Mouse (Mus musculus): ENCODE data around the gene Sgpp2. TPM values are rescaled to one million over a fixed set of nuclear protein-coding genes. Genes with fewer than 3 reads are reported as not detected.

The Sgpp2 gene
- polyA plus RNA-seq, 1 experiment from 2014 or later: 0.56 TPM

- H3K4me3 ChIP-seq (ENCODE audit: low read depth, low read length): no peak overlapping the region
- H3K27me3 ChIP-seq (replicated peaks; ENCODE audit: control insufficient read depth, insufficient read depth, low read length): peaks cover 51% of the 10 kb centered on the region
- H3K27ac ChIP-seq (ENCODE audit: low read depth, low read length): no peak overlapping the region
- H3K4me2 ChIP-seq: no peak overlapping the region
- H3K9ac ChIP-seq (ENCODE audit: low read depth, low read length): no peak overlapping the region
- no peaks in the 10 kb centered on the region for H3K36me3 ChIP-seq (ENCODE audit: control insufficient read depth, insufficient read depth, low read length)
- WGBS: 2% methylated on average over 7 of the region's 7 CpGs
- DNase-seq (ENCODE audit: low spot score) (no peak), ATAC-seq (replicated peaks; ENCODE audit: low FRiP score) (no peak)
- H3K4me1 ChIP-seq (replicated peaks; ENCODE audit: control insufficient read depth, insufficient read depth, low read length): no peaks in the 10 kb centered on the region
- no peaks in the 10 kb centered on the region for H3K9me3 ChIP-seq (ENCODE audit: control insufficient read depth, low read length)
Measured at GRCm38 (mm10) chr1:78311482-78311881, 1.3 kb downstream of the Sgpp2 start.

GRCm38 (mm10) chr1:78312917-78313316 is 2.8 kb downstream of the Sgpp2 start:
- DNase-seq (ENCODE audit: low spot score): no peak
- H3K4me1 ChIP-seq (replicated peaks; ENCODE audit: control insufficient read depth, insufficient read depth, low read length): no peaks in the 10 kb centered on the region
- WGBS: 56% methylated on average over 4 of the region's 4 CpGs
- no peak for ATAC-seq (replicated peaks; ENCODE audit: low FRiP score)
- H3K9ac ChIP-seq (ENCODE audit: low read depth, low read length): no peak overlapping the region
- no peak overlapping the region for H3K4me2 ChIP-seq
- H3K27me3 ChIP-seq (replicated peaks; ENCODE audit: control insufficient read depth, insufficient read depth, low read length): peaks cover 47% of the 10 kb centered on the region
- no peak overlapping the region for H3K27ac ChIP-seq (ENCODE audit: low read depth, low read length)
- H3K9me3 ChIP-seq (ENCODE audit: control insufficient read depth, low read length): no peaks in the 10 kb centered on the region
- H3K36me3 ChIP-seq (ENCODE audit: control insufficient read depth, insufficient read depth, low read length): no peaks in the 10 kb centered on the region
- H3K4me3 ChIP-seq (ENCODE audit: low read depth, low read length): no peak overlapping the region

- no peak for ATAC-seq (replicated peaks; ENCODE audit: low FRiP score)
- no peak overlapping the region for H3K4me2 ChIP-seq
- H3K4me1 ChIP-seq (replicated peaks; ENCODE audit: control insufficient read depth, insufficient read depth, low read length): no peaks in the 10 kb centered on the region
- H3K4me3 ChIP-seq (ENCODE audit: low read depth, low read length): no peak overlapping the region
- H3K36me3 ChIP-seq (ENCODE audit: control insufficient read depth, insufficient read depth, low read length): no peaks in the 10 kb centered on the region
- no peak overlapping the region for H3K27ac ChIP-seq (ENCODE audit: low read depth, low read length)
- H3K9me3 ChIP-seq (ENCODE audit: control insufficient read depth, low read length): no peaks in the 10 kb centered on the region
- H3K27me3 ChIP-seq (replicated peaks; ENCODE audit: control insufficient read depth, insufficient read depth, low read length): peaks cover 37% of the 10 kb centered on the region
- no peak for DNase-seq (ENCODE audit: low spot score)
- no peak overlapping the region for H3K9ac ChIP-seq (ENCODE audit: low read depth, low read length)
- 64% methylated on average over 4 of the region's 4 CpGs for WGBS
Measured at GRCm38 (mm10) chr1:78313961-78314360, 3.8 kb downstream of the Sgpp2 start.

GRCm38 (mm10) chr1:78318089-78318760 is 8.1 kb downstream of the Sgpp2 start:
- H3K9ac ChIP-seq (ENCODE audit: low read depth, low read length): no peak overlapping the region
- no peak for DNase-seq (ENCODE audit: low spot score)
- no peak for ATAC-seq (replicated peaks; ENCODE audit: low FRiP score)
- no peaks in the 10 kb centered on the region for H3K4me1 ChIP-seq (replicated peaks; ENCODE audit: control insufficient read depth, insufficient read depth, low read length)
- no peaks in the 10 kb centered on the region for H3K36me3 ChIP-seq (ENCODE audit: control insufficient read depth, insufficient read depth, low read length)
- no peak overlapping the region for H3K27ac ChIP-seq (ENCODE audit: low read depth, low read length)
- 83% methylated on average over 13 of the region's 13 CpGs for WGBS
- no peaks in the 10 kb centered on the region for H3K9me3 ChIP-seq (ENCODE audit: control insufficient read depth, low read length)
- no peak overlapping the region for H3K4me2 ChIP-seq
- no peaks in the 10 kb centered on the region for H3K27me3 ChIP-seq (replicated peaks; ENCODE audit: control insufficient read depth, insufficient read depth, low read length)
- no peak overlapping the region for H3K4me3 ChIP-seq (ENCODE audit: low read depth, low read length)

- no peak overlapping the region for H3K4me3 ChIP-seq (ENCODE audit: low read depth, low read length)
- no peaks in the 10 kb centered on the region for H3K36me3 ChIP-seq (ENCODE audit: control insufficient read depth, insufficient read depth, low read length)
- no peaks in the 10 kb centered on the region for H3K9me3 ChIP-seq (ENCODE audit: control insufficient read depth, low read length)
- H3K27ac ChIP-seq (ENCODE audit: low read depth, low read length): no peak overlapping the region
- no peak overlapping the region for H3K4me2 ChIP-seq
- H3K9ac ChIP-seq (ENCODE audit: low read depth, low read length): no peak overlapping the region
- WGBS: 85% methylated on average over 3 of the region's 3 CpGs
- no peak for DNase-seq (ENCODE audit: low spot score)
- H3K4me1 ChIP-seq (replicated peaks; ENCODE audit: control insufficient read depth, insufficient read depth, low read length): no peaks in the 10 kb centered on the region
- no peak for ATAC-seq (replicated peaks; ENCODE audit: low FRiP score)
- no peaks in the 10 kb centered on the region for H3K27me3 ChIP-seq (replicated peaks; ENCODE audit: control insufficient read depth, insufficient read depth, low read length)
Measured at GRCm38 (mm10) chr1:78320291-78320690, 10.1 kb downstream of the Sgpp2 start.

GRCm38 (mm10) chr1:78322098-78322778 is 12.1 kb downstream of the Sgpp2 start:
- Histone ChIP-seq H3K9ac (ENCODE audit: low read depth, low read length) (no peak overlapping the region), H3K4me2 (no peak overlapping the region), H3K4me1 (replicated peaks; ENCODE audit: control insufficient read depth, insufficient read depth, low read length) (no peaks in the 10 kb centered on the region), H3K36me3 (ENCODE audit: control insufficient read depth, insufficient read depth, low read length) (no peaks in the 10 kb centered on the region), H3K9me3 (ENCODE audit: control insufficient read depth, low read length) (no peaks in the 10 kb centered on the region), H3K27me3 (replicated peaks; ENCODE audit: control insufficient read depth, insufficient read depth, low read length) (no peaks in the 10 kb centered on the region), H3K4me3 (ENCODE audit: low read depth, low read length) (no peak overlapping the region), H3K27ac (ENCODE audit: low read depth, low read length) (no peak overlapping the region)
- ATAC-seq (replicated peaks; ENCODE audit: low FRiP score) (no peak), DNase-seq (ENCODE audit: low spot score) (no peak)
- 47% methylated on average over 7 of the region's 7 CpGs for WGBS

- Histone ChIP-seq H3K9ac (ENCODE audit: low read depth, low read length) (no peak overlapping the region), H3K4me2 (no peak overlapping the region), H3K4me1 (replicated peaks; ENCODE audit: control insufficient read depth, insufficient read depth, low read length) (no peaks in the 10 kb centered on the region), H3K4me3 (ENCODE audit: low read depth, low read length) (no peak overlapping the region), H3K9me3 (ENCODE audit: control insufficient read depth, low read length) (no peaks in the 10 kb centered on the region), H3K27ac (ENCODE audit: low read depth, low read length) (no peak overlapping the region), H3K27me3 (replicated peaks; ENCODE audit: control insufficient read depth, insufficient read depth, low read length) (no peaks in the 10 kb centered on the region), H3K36me3 (ENCODE audit: control insufficient read depth, insufficient read depth, low read length) (no peaks in the 10 kb centered on the region)
- ATAC-seq (replicated peaks; ENCODE audit: low FRiP score) (no peak), DNase-seq (ENCODE audit: low spot score) (no peak)
- WGBS: 75% methylated on average over 8 of the region's 8 CpGs
Measured at GRCm38 (mm10) chr1:78322844-78323243, 12.7 kb downstream of the Sgpp2 start.

GRCm38 (mm10) chr1:78324044-78324443 is 13.9 kb downstream of the Sgpp2 start:
- ATAC-seq (replicated peaks; ENCODE audit: low FRiP score) (no peak), DNase-seq (ENCODE audit: low spot score) (no peak)
- Histone ChIP-seq H3K4me2 (no peak overlapping the region), H3K27me3 (replicated peaks; ENCODE audit: control insufficient read depth, insufficient read depth, low read length) (no peaks in the 10 kb centered on the region), H3K27ac (ENCODE audit: low read depth, low read length) (no peak overlapping the region), H3K9ac (ENCODE audit: low read depth, low read length) (no peak overlapping the region), H3K36me3 (ENCODE audit: control insufficient read depth, insufficient read depth, low read length) (no peaks in the 10 kb centered on the region), H3K4me1 (replicated peaks; ENCODE audit: control insufficient read depth, insufficient read depth, low read length) (no peaks in the 10 kb centered on the region), H3K9me3 (ENCODE audit: control insufficient read depth, low read length) (no peaks in the 10 kb centered on the region), H3K4me3 (ENCODE audit: low read depth, low read length) (no peak overlapping the region)
- WGBS: 40% methylated on average over 6 of the region's 6 CpGs

GRCm38 (mm10) chr1:78325851-78326250 is 15.7 kb downstream of the Sgpp2 start:
- no peaks in the 10 kb centered on the region; the same call in 1 of the 2 replicates for H3K27me3 ChIP-seq (replicated peaks; ENCODE audit: control insufficient read depth, insufficient read depth, low read length)
- H3K4me2 ChIP-seq: no peak overlapping the region
- DNase-seq (ENCODE audit: low spot score) (no peak), ATAC-seq (replicated peaks; ENCODE audit: low FRiP score) (no peak)
- no peaks in the 10 kb centered on the region for H3K9me3 ChIP-seq (ENCODE audit: control insufficient read depth, low read length)
- no peak overlapping the region for H3K27ac ChIP-seq (ENCODE audit: low read depth, low read length)
- H3K4me3 ChIP-seq (ENCODE audit: low read depth, low read length): no peak overlapping the region
- no peak overlapping the region for H3K9ac ChIP-seq (ENCODE audit: low read depth, low read length)
- H3K4me1 ChIP-seq (replicated peaks; ENCODE audit: control insufficient read depth, insufficient read depth, low read length): no peaks in the 10 kb centered on the region
- H3K36me3 ChIP-seq (ENCODE audit: control insufficient read depth, insufficient read depth, low read length): no peaks in the 10 kb centered on the region
- 73% methylated on average over 6 of the region's 6 CpGs for WGBS

Data from liver, embryonic 11.5 days (tissue).